Comparison of ENCODE assay signal across 23 mouse cellular contexts in the genomic region with DNA sequence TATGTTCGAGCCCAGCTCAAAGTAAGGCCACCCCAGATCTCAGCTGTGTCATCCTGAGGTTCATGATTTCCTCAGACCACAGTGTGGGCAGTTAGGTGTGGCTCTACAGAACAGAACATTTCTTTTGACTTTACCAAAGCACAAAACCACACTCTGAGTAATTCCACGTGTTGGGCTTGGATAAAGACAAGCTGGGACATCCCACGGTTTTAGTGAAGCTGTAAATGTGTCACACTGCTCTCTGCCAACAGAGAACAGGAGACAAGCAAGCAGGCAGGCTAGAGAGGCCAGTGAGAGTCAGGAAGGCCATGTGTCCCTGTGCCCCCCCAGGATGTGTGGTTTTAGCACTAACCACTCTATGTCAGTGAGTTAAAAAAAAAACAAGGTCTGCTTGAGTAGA. TPM values are rescaled to one million over a fixed set of nuclear protein-coding genes. Genes with fewer than 3 reads are reported as not detected.
DNase-seq lines count a peak whose midpoint lies in the region; ATAC-seq and TF ChIP-seq lines count a peak whose summit lies in the region.
"Had no signal": no experiment of that assay in that cellular context is flagged by ENCODE, and none has a peak within 500 bp of the region (broad histone marks: within the 10 kb centered on the region; RNA-seq: fewer than 3 reads in every experiment).

No protein-coding gene starts in this region.

- ATAC-seq in midbrain, embryonic 11.5 days (ENCODE audit: low FRiP score) = no peak
- ATAC-seq in midbrain, postnatal 0 days (ENCODE audit: low FRiP score) = no peak
- peak; percentile 61 for ATAC-seq in Patski
- ATAC-seq in granulocyte monocyte progenitor cell, adult 5-6 weeks (replicated peaks; ENCODE audit: poor library complexity, severe bottlenecking) = peak; percentile 70
- ATAC-seq in stomach, postnatal 0 days (ENCODE audit: low FRiP score, low TSS enrichment) = no peak
- no peak for ATAC-seq in liver, embryonic 12.5 days
- ATAC-seq: CD4-positive, CD25-positive, alpha-beta regulatory T cell, adult 4 months; forebrain, embryonic 14.5 days; inflammation-experienced regulatory T-cells, adult 6 months had no signal

- POLR2A ChIA-PET in Patski (lab: Charles Lee) = interaction anchor here (0.6 kb wide), 1 partner anchor 416 kb away, joined by 3 read pairs; no protein-coding TSS in a partner anchor

- no peak for TF ChIP-seq EP300 in stomach, postnatal 0 days (optimal IDR thresholded peaks at IDR 0.05)

- no peaks in the 10 kb centered on the region for H3K4me1 ChIP-seq in midbrain, embryonic 11.5 days (ENCODE audit: control insufficient read depth, insufficient read depth, low read length)
- H3K4me1 ChIP-seq in midbrain, postnatal 0 days (ENCODE audit: insufficient read depth, low read length) = no peaks in the 10 kb centered on the region
- H3K4me1 ChIP-seq in stomach, postnatal 0 days (replicated peaks; ENCODE audit: control insufficient read depth, insufficient read depth) = no peaks in the 10 kb centered on the region
- H3K4me1 ChIP-seq in liver, embryonic 12.5 days = no peaks in the 10 kb centered on the region
- H3K4me1 ChIP-seq: limb, embryonic 10.5 days; lung, embryonic 15.5 days had no signal

- H3K27ac ChIP-seq in midbrain, embryonic 11.5 days (ENCODE audit: low read depth, low read length) = no peak overlapping the region
- no peak overlapping the region for H3K27ac ChIP-seq in midbrain, postnatal 0 days (ENCODE audit: low read depth, low read length)
- peak overlapping the region; percentile 35; the same call in 1 of the 2 replicates for H3K27ac ChIP-seq in stomach, postnatal 0 days (replicated peaks)
- H3K27ac ChIP-seq in liver, embryonic 12.5 days = no peak overlapping the region
- H3K27ac ChIP-seq: limb, embryonic 10.5 days; lung, embryonic 15.5 days; macrophage had no signal

- TF ChIP-seq CTCF in midbrain, postnatal 0 days (IDR thresholded peaks at IDR 0.05) = no peak
- no peak for TF ChIP-seq CTCF in Patski (IDR thresholded peaks at IDR 0.05)
- no peak for TF ChIP-seq CTCF in stomach, postnatal 0 days (IDR thresholded peaks at IDR 0.05; ENCODE audit: low read depth)

- WGBS in midbrain, embryonic 11.5 days = 77% methylated on average over 3 of the region's 3 CpGs
- 72% methylated on average over 3 of the region's 3 CpGs for WGBS in midbrain, postnatal 0 days
- WGBS in stomach, postnatal 0 days = 39% methylated on average over 3 of the region's 3 CpGs
- WGBS in liver, embryonic 12.5 days (ENCODE audit: insufficient replicate concordance) = 21% methylated on average over 3 of the region's 3 CpGs

- no peak overlapping the region for H3K4me2 ChIP-seq in midbrain, embryonic 11.5 days
- H3K4me2 ChIP-seq in midbrain, postnatal 0 days (ENCODE audit: low read depth, low read length, poor library complexity, severe bottlenecking) = no peak overlapping the region
- H3K4me2 ChIP-seq in stomach, postnatal 0 days (replicated peaks; ENCODE audit: low read depth) = no peak overlapping the region
- H3K4me2 ChIP-seq in liver, embryonic 12.5 days = no peak overlapping the region
- H3K4me2 ChIP-seq: liver, embryonic 11.5 days; lung, embryonic 15.5 days had no signal

- no peaks in the 10 kb centered on the region for H3K27me3 ChIP-seq in midbrain, embryonic 11.5 days (ENCODE audit: control insufficient read depth, insufficient read depth, low read length)
- no peaks in the 10 kb centered on the region for H3K27me3 ChIP-seq in midbrain, postnatal 0 days (ENCODE audit: insufficient read depth, low read length)
- H3K27me3 ChIP-seq in Patski = no peaks in the 10 kb centered on the region
- no peaks in the 10 kb centered on the region for H3K27me3 ChIP-seq in stomach, postnatal 0 days (ENCODE audit: control insufficient read depth, insufficient read depth, low read length)
- H3K27me3 ChIP-seq in liver, embryonic 12.5 days (replicated peaks) = no peaks in the 10 kb centered on the region
- H3K27me3 ChIP-seq: lung, embryonic 15.5 days had no signal

- in situ Hi-C loops in Patski (cut with MboI; ENCODE audit: low pct_unique_long_range_greater_than_20kb) = loop anchor here (10.0 kb wide), 1 partner anchor 352 kb away; a partner anchor contains a TSS

- no peaks in the 10 kb centered on the region for H3K9me3 ChIP-seq in midbrain, embryonic 11.5 days (ENCODE audit: control insufficient read depth, low read length)
- H3K9me3 ChIP-seq in midbrain, postnatal 0 days (ENCODE audit: low read length) = no peaks in the 10 kb centered on the region
- H3K9me3 ChIP-seq in stomach, postnatal 0 days (ENCODE audit: control insufficient read depth, low read length) = no peaks in the 10 kb centered on the region
- no peaks in the 10 kb centered on the region for H3K9me3 ChIP-seq in liver, embryonic 12.5 days (replicated peaks)
- H3K9me3 ChIP-seq: G1E; limb, embryonic 10.5 days; lung, embryonic 15.5 days had no signal

- peak; percentile 28 for DNase-seq in midbrain, embryonic 11.5 days (ENCODE audit: low spot score, missing footprints)
- no peak for DNase-seq in midbrain, postnatal 0 days (ENCODE audit: low spot score)
- DNase-seq in Patski (ENCODE audit: low read depth, low spot score) = no peak
- DNase-seq in stomach, postnatal 0 days (ENCODE audit: low spot score) = no peak
- no peak for DNase-seq in cerebellum, adult 8-10 months
- no peak for DNase-seq in cerebellum, adult 11 months
- DNase-seq: adrenal gland, postnatal 14 days; cerebellum, adult 9-10 months; heart, adult 11 months; heart, postnatal 4 days; midbrain, embryonic 14.5 days; right cerebral cortex, postnatal 25 days; thymus, postnatal 4 days had no signal

- no peak overlapping the region for H3K4me3 ChIP-seq in midbrain, embryonic 11.5 days (ENCODE audit: low read depth, low read length)
- no peak overlapping the region for H3K4me3 ChIP-seq in midbrain, postnatal 0 days (ENCODE audit: low read depth, low read length)
- H3K4me3 ChIP-seq in stomach, postnatal 0 days (ENCODE audit: low read depth, low read length) = no peak overlapping the region
- no peak overlapping the region for H3K4me3 ChIP-seq in liver, embryonic 12.5 days
- H3K4me3 ChIP-seq: limb, embryonic 10.5 days; lung, embryonic 15.5 days had no signal

- H3K9ac ChIP-seq in midbrain, embryonic 11.5 days (ENCODE audit: low read length) = no peak overlapping the region
- H3K9ac ChIP-seq in midbrain, postnatal 0 days (replicated peaks; ENCODE audit: low read length, poor library complexity, severe bottlenecking) = no peak overlapping the region
- no peak overlapping the region for H3K9ac ChIP-seq in stomach, postnatal 0 days (ENCODE audit: low read length)
- no peak overlapping the region for H3K9ac ChIP-seq in liver, embryonic 12.5 days
- H3K9ac ChIP-seq: lung, embryonic 15.5 days had no signal

- no peaks in the 10 kb centered on the region for H3K36me3 ChIP-seq in midbrain, embryonic 11.5 days (ENCODE audit: control insufficient read depth, insufficient read depth, low read length)
- H3K36me3 ChIP-seq in midbrain, postnatal 0 days (ENCODE audit: insufficient read depth, low read length) = no peaks in the 10 kb centered on the region
- H3K36me3 ChIP-seq in stomach, postnatal 0 days (ENCODE audit: control insufficient read depth, insufficient read depth, low read length) = no peaks in the 10 kb centered on the region
- H3K36me3 ChIP-seq in liver, embryonic 12.5 days = no peaks in the 10 kb centered on the region
- H3K36me3 ChIP-seq: G1E; limb, embryonic 10.5 days; lung, embryonic 15.5 days had no signal

- CTCF ChIA-PET in Patski (lab: Charles Lee) = interaction anchor here (1.2 kb wide), 2 partner anchors 14 to 15 kb away, joined by 3 read pairs; no protein-coding TSS in a partner anchor

RNA-seq across cellular contexts. Expression of a gene that starts 19.3 kb away (rescaled TPM):
- polyA plus RNA-seq in midbrain, embryonic 11.5 days (2014; fragmentation: Nextera tagmentation; extraction: Ambion mirVana) = 0.19 and 0.36 TPM in 2 replicates
- 0.11 and 0.57 TPM in 2 replicates for total RNA-seq in midbrain, postnatal 0 days (2014; rRNA removed)
- 0.06 and 0.15 TPM in 2 replicates for polyA plus RNA-seq in midbrain, postnatal 0 days (2015; fragmentation: Nextera tagmentation; extraction: Ambion mirVana)
- 0.59 TPM for polyA plus RNA-seq in Patski (2021)
- 3.1 and 4.6 TPM in 2 replicates for total RNA-seq in granulocyte monocyte progenitor cell, adult 5-6 weeks (2014; fragmentation: Nextera tagmentation)
- 0.93 and 3.1 TPM in 2 replicates for total RNA-seq in granulocyte monocyte progenitor cell, adult 5-6 weeks (2017)
- 0.23 and 0.27 TPM in 2 replicates for polyA plus RNA-seq in stomach, postnatal 0 days (2015; fragmentation: Nextera tagmentation; extraction: Ambion mirVana)
- 0.19 and 0.22 TPM in 2 replicates for polyA plus RNA-seq in liver, embryonic 12.5 days (2016; fragmentation: Nextera tagmentation; extraction: Ambion mirVana)
- polyA plus RNA-seq: G1E; liver, embryonic 11.5 days had no signal

RNA-seq across cellular contexts. Expression of a gene that starts 48.9 kb away (rescaled TPM):
- 5.8 and 6.7 TPM in 2 replicates for polyA plus RNA-seq in midbrain, embryonic 11.5 days (2014; fragmentation: Nextera tagmentation; extraction: Ambion mirVana)
- total RNA-seq in midbrain, postnatal 0 days (2014; rRNA removed) = 21.7 and 22.3 TPM in 2 replicates
- 15.7 and 22.4 TPM in 2 replicates for polyA plus RNA-seq in midbrain, postnatal 0 days (2015; fragmentation: Nextera tagmentation; extraction: Ambion mirVana)
- polyA plus RNA-seq in Patski (2021) = 13.0 TPM
- total RNA-seq in granulocyte monocyte progenitor cell, adult 5-6 weeks (2014; fragmentation: Nextera tagmentation) = 11.3 and 12.1 TPM in 2 replicates
- total RNA-seq in granulocyte monocyte progenitor cell, adult 5-6 weeks (2017) = 12.3 and 12.4 TPM in 2 replicates
- 11.7 and 11.8 TPM in 2 replicates for polyA plus RNA-seq in stomach, postnatal 0 days (2015; fragmentation: Nextera tagmentation; extraction: Ambion mirVana)
- polyA plus RNA-seq in liver, embryonic 12.5 days (2016; fragmentation: Nextera tagmentation; extraction: Ambion mirVana) = 6.5 and 7.8 TPM in 2 replicates
- polyA plus RNA-seq: G1E had no signal

Comparison
In these comparisons a context has a peak if more than half of its experiments do, and no peak if none do; other contexts are left out.
1. ATAC-seq: peak in Patski (single experiment) and granulocyte monocyte progenitor cell, adult 5-6 weeks (single experiment); none in midbrain, embryonic 11.5 days (single experiment), midbrain, postnatal 0 days (single experiment), stomach, postnatal 0 days (single experiment) and liver, embryonic 12.5 days (single experiment).